Mouse (Mus musculus) lung, embryonic 14.5 days (tissue): ENCODE results near the gene Unc45b. TPM values are rescaled to one million over a fixed set of nuclear protein-coding genes. Genes with fewer than 3 reads are reported as not detected.
"Not testable (repeated sequence)": the region's sequence is repeated elsewhere in the genome, so short reads cannot be mapped to it uniquely, and the experiment has no call there.

ENCODE experiments used
- ATAC-seq: fragments of 200-750 bp; cut with Nextera tagmentation; 2 replicates; pipeline ENCODE4 v1.8.0; 2017; ENCODE audit warnings: mild to moderate bottlenecking, moderate TSS enrichment, moderate library complexity; ENCODE audit not compliant: insufficient read depth
- DNase-seq: peaks from one replicate; pipeline ENCODE4 v3.0.0-alpha.2; 2015
- H3K27ac ChIP-seq: fragments of 300-500 bp; sonication (generic); 2 replicates; pipeline ENCODE4 v1.5.1; 2014; ENCODE audit warnings: low read depth, mild to moderate bottlenecking, moderate library complexity
- H3K27me3 ChIP-seq: fragments of 300-500 bp; sonication (generic); 2 replicates; pipeline ENCODE4 v1.6.1; 2014; ENCODE audit warnings: low read length, control low read depth; ENCODE audit not compliant: insufficient read depth
- H3K36me3 ChIP-seq: fragments of 300-500 bp; sonication (generic); 2 replicates; pipeline ENCODE4 v1.6.1; 2014; ENCODE audit warnings: control low read depth; ENCODE audit not compliant: insufficient read depth
- H3K4me1 ChIP-seq: fragments of 300-500 bp; sonication (generic); 2 replicates; pipeline ENCODE4 v1.6.1; 2014; ENCODE audit warnings: antibody characterized with exemption, control low read depth; ENCODE audit not compliant: insufficient read depth
- H3K4me2 ChIP-seq: fragments of 300-500 bp; sonication (generic); 2 replicates; pipeline ENCODE4 v1.6.1; 2014; ENCODE audit warnings: mild to moderate bottlenecking
- H3K4me3 ChIP-seq: fragments of 300-500 bp; sonication (generic); 2 replicates; pipeline ENCODE4 v1.5.1; 2014; ENCODE audit warnings: low read depth, low read length
- H3K9ac ChIP-seq: fragments of 300-500 bp; sonication (generic); 2 replicates; pipeline ENCODE4 v1.6.1; 2014
- H3K9me3 ChIP-seq: fragments of 300-500 bp; sonication (generic); 2 replicates; pipeline ENCODE4 v1.6.1; 2016; ENCODE audit warnings: low read depth, low read length, control low read depth
- CTCF ChIP-seq: IDR thresholded peaks from 2 replicates; pipeline ENCODE4 v1.5.1; 2016; ENCODE audit warnings: antibody characterized with exemption, low read depth
- WGBS: fragments of 180-500 bp; shearing (Covaris S2); extraction: QIAGEN DNeasy Blood & Tissue Kit; methylation state at CpG from one replicate; pipeline ENCODE4 v1.1.7; 2014; 5-methylcytosine and 5-hydroxymethylcytosine counted together
- polyA plus RNA-seq: library from polyadenylated mRNA; unstranded; fragments of >200 nt; fragmentation: Nextera tagmentation; extraction: Ambion mirVana; gene quantifications from 2 replicates; pipeline ENCODE4 v1.2.1, GENCODE M21; 2014

Gene Unc45b
- polyA plus RNA-seq, 1 experiment from 2014 or later: 5.6 TPM

DNA sequence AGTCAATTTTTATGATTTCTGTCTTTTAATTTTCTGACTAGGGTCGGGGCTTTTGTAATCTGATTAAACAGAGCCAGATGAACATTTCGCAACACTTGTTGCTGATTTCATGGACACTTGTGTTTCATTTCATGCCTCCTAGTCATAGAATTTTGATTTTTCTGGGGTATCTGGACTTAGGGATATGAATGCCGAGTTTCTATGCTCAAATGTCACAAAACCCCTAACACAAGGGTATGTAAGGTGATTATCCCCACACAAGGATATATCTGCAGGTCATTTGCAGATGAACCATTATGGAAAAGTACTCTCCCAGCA is 19.2 kb downstream of the Unc45b start:
- Histone ChIP-seq H3K9ac (no peak overlapping the region), H3K4me2 (no peak overlapping the region), H3K27ac (no peak overlapping the region), H3K27me3 (peaks cover 47% of the 10 kb centered on the region), H3K4me1 (0 out of 2 replicates have a peak, but pooled peaks cover 4% of the 10 kb centered on the region), H3K9me3 (no peaks in the 10 kb centered on the region), H3K36me3 (no peaks in the 10 kb centered on the region), H3K4me3 (no peak overlapping the region)
- WGBS: 44% methylated on average over 3 of the region's 3 CpGs
- DNase-seq (no peak), ATAC-seq (no peak)
- no peak for TF ChIP-seq CTCF

DNA sequence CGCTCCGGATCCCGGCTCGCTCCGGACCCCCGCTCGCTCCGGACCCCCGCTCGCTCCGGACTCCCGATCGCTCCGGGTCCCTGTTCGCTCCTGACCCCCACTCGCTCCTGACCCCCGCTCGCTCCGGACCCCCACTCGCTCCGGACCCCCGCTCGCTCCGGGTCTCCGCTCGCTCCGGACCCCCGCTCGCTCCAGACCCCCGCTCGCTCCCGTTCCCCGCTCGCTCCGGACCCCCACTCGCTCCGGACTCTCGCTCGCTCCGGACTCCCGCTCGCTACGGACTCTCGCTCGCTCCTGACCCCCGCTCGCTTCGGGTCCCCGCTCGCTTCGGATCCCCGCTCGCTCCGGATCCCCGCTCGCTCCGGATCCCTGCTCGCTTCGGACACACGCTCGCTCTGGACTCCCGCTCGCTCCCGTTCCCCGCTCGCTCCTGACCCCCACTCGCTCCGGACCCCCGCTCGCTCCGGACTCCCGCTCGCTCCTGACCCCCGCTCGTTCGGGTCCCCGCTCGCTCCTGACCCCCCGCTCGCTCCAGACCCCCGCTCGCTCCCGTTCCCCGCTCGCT is 20.1 kb downstream of the Unc45b start:
- DNase-seq: peak; percentile 50
- 1% methylated on average over 68 of the region's 85 CpGs for WGBS
- Histone ChIP-seq H3K27me3 (peaks cover 51% of the 10 kb centered on the region), H3K4me3 (peak overlapping the region; percentile 47), H3K4me2 (peak overlapping the region; percentile 80)
- H3K27ac ChIP-seq, H3K36me3 ChIP-seq, H3K9me3 ChIP-seq, H3K4me1 ChIP-seq, H3K9ac ChIP-seq, ATAC-seq: not testable (repeated sequence)

DNA sequence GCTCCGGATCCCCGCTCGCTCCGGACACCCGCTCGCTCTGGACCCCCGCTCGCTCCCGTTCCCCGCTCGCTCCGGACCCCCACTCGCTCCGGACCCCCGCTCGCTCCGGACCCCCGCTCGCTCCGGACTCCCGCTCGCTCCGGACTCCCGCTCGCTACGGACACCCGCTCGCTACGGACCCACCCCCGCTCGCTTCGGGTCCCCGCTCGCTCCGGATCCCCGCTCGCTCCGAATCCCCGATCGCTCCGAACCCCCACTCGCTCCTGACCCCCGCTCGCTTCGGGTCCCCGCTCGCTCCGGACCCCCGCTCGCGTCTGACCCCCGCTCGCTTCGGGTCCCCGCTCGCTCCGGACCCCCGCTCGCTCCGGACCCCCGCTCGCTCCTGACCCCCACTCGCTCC is 20.8 kb downstream of the Unc45b start:
- H3K27ac ChIP-seq, H3K9me3 ChIP-seq, ATAC-seq, H3K4me1 ChIP-seq, H3K36me3 ChIP-seq: not testable (repeated sequence)
- Histone ChIP-seq H3K4me2 (peak overlapping the region; percentile 80), H3K4me3 (peak overlapping the region; percentile 47), H3K9ac (peak overlapping the region; percentile 46; the same call in 1 of the 2 replicates), H3K27me3 (peaks cover 53% of the 10 kb centered on the region)
- peak; percentile 22 for DNase-seq
- 0% methylated on average over 53 of the region's 63 CpGs for WGBS

DNA sequence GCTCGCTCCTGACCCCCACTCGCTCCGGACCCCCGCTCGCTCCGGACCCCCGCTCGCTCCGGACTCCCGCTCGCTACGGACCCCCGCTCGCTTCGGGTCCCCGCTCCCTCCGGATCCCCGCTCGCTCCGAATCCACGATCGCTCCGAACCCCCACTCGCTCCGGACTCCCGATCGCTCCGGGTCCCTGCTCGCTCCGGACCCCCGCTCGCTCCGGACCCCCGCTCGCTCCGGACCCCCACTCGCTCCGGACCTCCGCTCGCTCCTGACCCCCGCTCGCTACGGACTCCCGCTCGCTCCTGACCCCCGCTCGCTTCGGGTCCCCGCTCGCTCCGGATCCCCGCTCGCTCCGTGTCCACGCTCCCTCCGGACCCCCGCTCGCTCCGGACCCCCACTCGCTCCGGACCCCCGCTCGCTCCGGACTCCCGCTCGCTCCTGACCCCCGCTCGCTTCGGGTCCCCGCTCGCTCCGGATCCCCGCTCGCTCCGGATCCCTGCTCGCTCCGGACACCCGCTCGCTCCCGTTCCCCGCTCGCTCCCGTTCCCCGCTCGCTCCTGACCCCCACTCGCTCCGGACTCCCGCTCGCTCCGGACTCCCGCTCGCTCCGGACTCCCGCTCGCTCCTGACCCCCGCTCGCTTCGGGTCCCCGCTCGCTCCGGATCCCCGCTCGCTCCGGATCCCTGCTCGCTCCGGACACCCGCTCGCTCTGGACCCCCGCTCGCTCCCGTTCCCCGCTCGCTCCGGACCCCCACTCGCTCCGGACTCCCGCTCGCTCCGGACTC is 21.5 kb downstream of the Unc45b start:
- H3K36me3 ChIP-seq, H3K4me1 ChIP-seq, ATAC-seq, DNase-seq, H3K9me3 ChIP-seq, H3K27ac ChIP-seq: not testable (repeated sequence)
- Histone ChIP-seq H3K4me2 (peak overlapping the region; percentile 80), H3K27me3 (peaks cover 57% of the 10 kb centered on the region), H3K9ac (peak overlapping the region; percentile 46), H3K4me3 (peak overlapping the region; percentile 47)
- WGBS: under 1% methylated on average over 103 of the region's 119 CpGs

DNA sequence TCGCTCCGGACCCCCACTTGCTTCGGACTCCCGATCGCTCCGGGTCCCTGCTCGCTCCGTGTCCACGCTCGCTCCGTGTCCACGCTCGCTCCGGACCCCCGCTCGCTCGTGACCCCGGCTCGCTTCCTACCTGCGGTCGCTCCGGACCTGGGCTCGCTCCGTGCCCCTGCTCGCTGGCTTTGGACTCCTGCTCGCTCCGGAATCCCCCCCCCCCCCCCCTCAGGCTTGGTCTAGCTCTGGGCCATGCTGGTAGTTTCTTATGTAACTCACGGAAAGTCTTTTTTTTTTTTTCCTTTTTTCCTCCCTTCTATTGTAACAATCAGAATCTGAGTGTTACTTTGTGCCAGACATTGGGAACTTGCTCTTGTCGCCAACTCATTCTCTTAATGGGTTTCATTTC is 22.8 kb downstream of the Unc45b start:
- peaks cover 55% of the 10 kb centered on the region for H3K27me3 ChIP-seq
- H3K4me3 ChIP-seq: peak overlapping the region; percentile 47
- WGBS: 3% methylated on average over 29 of the region's 29 CpGs
- peak overlapping the region; percentile 80 for H3K4me2 ChIP-seq
- DNase-seq (peak; percentile 3), ATAC-seq (no peak)
- no peaks in the 10 kb centered on the region for H3K36me3 ChIP-seq
- peak overlapping the region; percentile 32; the same call in 1 of the 2 replicates for H3K9ac ChIP-seq
- TF ChIP-seq CTCF: no peak
- no peaks in the 10 kb centered on the region for H3K9me3 ChIP-seq
- H3K27ac ChIP-seq: no peak overlapping the region
- H3K4me1 ChIP-seq: 0 out of 2 replicates have a peak, but pooled peaks cover 4% of the 10 kb centered on the region

DNA sequence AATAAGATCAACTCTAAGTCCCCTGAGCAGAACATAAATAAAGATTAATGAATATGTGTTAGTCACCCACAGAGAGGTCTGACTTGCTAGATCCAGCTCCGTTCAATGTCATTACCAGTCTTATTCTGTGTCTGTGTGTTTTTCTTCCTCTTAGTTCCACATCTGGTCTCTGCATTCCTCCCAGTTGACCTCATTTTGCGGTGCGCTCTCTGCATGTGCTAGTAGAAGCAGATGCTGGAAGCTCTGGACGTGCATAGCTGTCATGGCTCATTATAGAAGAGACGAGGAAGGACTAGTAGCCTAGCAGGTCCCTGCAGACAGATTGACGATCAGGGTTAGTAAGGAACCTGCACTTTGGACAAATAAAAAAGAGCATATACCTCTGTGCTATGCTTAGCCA is 33.0 kb downstream of the Unc45b start:
- no peak for TF ChIP-seq CTCF
- Histone ChIP-seq H3K9ac (no peak overlapping the region), H3K4me2 (no peak overlapping the region), H3K27me3 (0 out of 2 replicates have a peak, but pooled peaks cover 4% of the 10 kb centered on the region), H3K36me3 (no peaks in the 10 kb centered on the region), H3K9me3 (no peaks in the 10 kb centered on the region), H3K27ac (no peak overlapping the region), H3K4me3 (no peak overlapping the region), H3K4me1 (no peaks in the 10 kb centered on the region)
- 60% methylated on average over 6 of the region's 6 CpGs for whole genome bisulfite sequencing
- ATAC-seq (no peak), DNase-seq (no peak)

DNA sequence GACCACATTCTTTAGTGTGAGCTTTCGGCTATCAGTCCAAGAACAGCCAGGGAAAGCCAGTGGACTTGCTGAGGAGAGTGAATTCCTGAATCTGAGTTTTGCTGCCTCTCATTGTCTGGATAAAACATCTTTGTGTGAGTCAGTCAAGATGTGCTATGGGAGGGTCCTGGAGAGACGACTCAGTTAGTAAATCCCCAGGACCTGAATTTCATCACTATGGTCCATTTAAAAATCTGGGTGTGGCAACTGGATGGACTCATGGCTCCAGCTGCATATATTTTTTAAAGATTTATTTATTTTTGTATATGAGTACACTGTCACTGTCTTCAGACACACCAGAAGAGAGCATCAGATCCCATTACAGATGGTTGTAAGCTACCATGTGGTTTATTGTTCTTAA is 35.3 kb downstream of the Unc45b start:
- no peak overlapping the region for H3K27ac ChIP-seq
- H3K27me3 ChIP-seq: peaks cover 10% of the 10 kb centered on the region
- no peak overlapping the region for H3K4me2 ChIP-seq
- H3K9me3 ChIP-seq: no peaks in the 10 kb centered on the region
- DNase-seq (no peak), ATAC-seq (no peak)
- H3K4me3 ChIP-seq: no peak overlapping the region
- no peak overlapping the region for H3K9ac ChIP-seq
- TF ChIP-seq CTCF: no peak
- 34% methylated on average over 2 of the region's 2 CpGs for WGBS
- no peaks in the 10 kb centered on the region for H3K4me1 ChIP-seq
- no peaks in the 10 kb centered on the region for H3K36me3 ChIP-seq
